Mouse (Mus musculus): ENCODE measurements around the gene Itpr1. TPM values are rescaled to one million over a fixed set of nuclear protein-coding genes. Genes with fewer than 3 reads are reported as not detected.

Gene Itpr1
- total and polyA plus RNA-seq, 2 experiments, result 6.9 to 55.0 TPM

- Histone ChIP-seq H3K9ac (ENCODE audit: low read depth, low read length) (no peak overlapping the region), H3K27ac (replicated peaks; ENCODE audit: insufficient read depth, low read depth, low read length) (peak overlapping the region; percentile 59), H3K79me2 (ENCODE audit: control insufficient read depth, insufficient read depth, low read length) (no peaks in the 10 kb centered on the region), H3K27me3 (ENCODE audit: control insufficient read depth, insufficient read depth, low read length) (no peaks in the 10 kb centered on the region), H3K36me3 (ENCODE audit: control insufficient read depth, insufficient read depth, low read length) (peaks cover 10% of the 10 kb centered on the region), H3K4me3 (ENCODE audit: insufficient read depth, low read depth, low read length) (no peak overlapping the region), H3K4me1 (ENCODE audit: control insufficient read depth, insufficient read depth, low read length) (peaks cover 35% of the 10 kb centered on the region)
- DNase-seq (ENCODE audit: extremely low read depth, low read depth, low spot score), result no peak
- TF ChIP-seq POLR2A (IDR thresholded peaks at IDR 0.05; ENCODE audit: extremely low read depth, insufficient read depth, low read length) (no peak), CTCF (IDR thresholded peaks at IDR 0.05; ENCODE audit: low read depth, low read length) (no peak)
- 72% methylated on average over 7 of the region's 7 CpGs for WGBS
These were observed 231.5 kb downstream of the Itpr1 start for GRCm38 (mm10) chr6:108444435-108444834.

DNA sequence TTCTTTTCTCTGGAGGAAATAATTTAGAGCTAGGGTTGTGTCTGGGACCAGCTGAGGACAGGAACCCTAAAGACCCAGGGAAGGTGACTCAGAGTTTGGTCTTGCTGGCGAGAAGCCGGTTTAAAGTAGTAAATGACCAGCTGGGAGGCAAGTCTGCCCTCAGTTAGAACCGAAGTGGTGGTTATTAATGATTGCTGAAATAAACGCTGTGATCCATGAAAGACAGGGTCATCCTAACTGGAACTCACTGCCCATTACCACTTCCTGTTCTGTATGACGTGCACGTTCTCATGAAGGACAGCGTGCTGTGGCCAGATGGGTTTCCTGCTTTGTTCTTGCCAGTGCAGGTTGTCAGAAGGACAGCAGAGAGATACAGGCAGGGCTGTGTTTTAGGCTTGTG, 232.1 kb downstream of the Itpr1 start:
- peak; percentile 86 for DNase-seq (ENCODE audit: extremely low read depth, low read depth, low spot score)
- H3K36me3 ChIP-seq (ENCODE audit: control insufficient read depth, insufficient read depth, low read length), result peaks cover 9% of the 10 kb centered on the region
- no peak overlapping the region for H3K4me3 ChIP-seq (ENCODE audit: insufficient read depth, low read depth, low read length)
- H3K4me1 ChIP-seq (ENCODE audit: control insufficient read depth, insufficient read depth, low read length), result peaks cover 39% of the 10 kb centered on the region
- WGBS, result 22% methylated on average over 7 of the region's 7 CpGs
- no peak for TF ChIP-seq POLR2A (IDR thresholded peaks at IDR 0.05; ENCODE audit: extremely low read depth, insufficient read depth, low read length)
- TF ChIP-seq CTCF (IDR thresholded peaks at IDR 0.05; ENCODE audit: low read depth, low read length), result no peak
- H3K27ac ChIP-seq (replicated peaks; ENCODE audit: insufficient read depth, low read depth, low read length), result peak overlapping the region; percentile 59
- H3K79me2 ChIP-seq (ENCODE audit: control insufficient read depth, insufficient read depth, low read length), result no peaks in the 10 kb centered on the region
- H3K27me3 ChIP-seq (ENCODE audit: control insufficient read depth, insufficient read depth, low read length), result no peaks in the 10 kb centered on the region
- H3K9ac ChIP-seq (ENCODE audit: low read depth, low read length), result no peak overlapping the region

GRCm38 (mm10) chr6:108446766-108447165, 233.9 kb downstream of the Itpr1 start:
- Histone ChIP-seq H3K27ac (replicated peaks; ENCODE audit: insufficient read depth, low read depth, low read length) (peak overlapping the region; percentile 88), H3K4me3 (ENCODE audit: insufficient read depth, low read depth, low read length) (no peak overlapping the region), H3K4me1 (ENCODE audit: control insufficient read depth, insufficient read depth, low read length) (peaks cover 42% of the 10 kb centered on the region), H3K27me3 (ENCODE audit: control insufficient read depth, insufficient read depth, low read length) (no peaks in the 10 kb centered on the region), H3K9ac (ENCODE audit: low read depth, low read length) (no peak overlapping the region), H3K79me2 (ENCODE audit: control insufficient read depth, insufficient read depth, low read length) (no peaks in the 10 kb centered on the region), H3K36me3 (ENCODE audit: control insufficient read depth, insufficient read depth, low read length) (no peaks in the 10 kb centered on the region)
- 10% methylated on average over 1 of the region's 1 CpGs for WGBS
- no peak for DNase-seq (ENCODE audit: extremely low read depth, low read depth, low spot score)
- TF ChIP-seq CTCF (IDR thresholded peaks at IDR 0.05; ENCODE audit: low read depth, low read length) (no peak), POLR2A (IDR thresholded peaks at IDR 0.05; ENCODE audit: extremely low read depth, insufficient read depth, low read length) (no peak)

DNA sequence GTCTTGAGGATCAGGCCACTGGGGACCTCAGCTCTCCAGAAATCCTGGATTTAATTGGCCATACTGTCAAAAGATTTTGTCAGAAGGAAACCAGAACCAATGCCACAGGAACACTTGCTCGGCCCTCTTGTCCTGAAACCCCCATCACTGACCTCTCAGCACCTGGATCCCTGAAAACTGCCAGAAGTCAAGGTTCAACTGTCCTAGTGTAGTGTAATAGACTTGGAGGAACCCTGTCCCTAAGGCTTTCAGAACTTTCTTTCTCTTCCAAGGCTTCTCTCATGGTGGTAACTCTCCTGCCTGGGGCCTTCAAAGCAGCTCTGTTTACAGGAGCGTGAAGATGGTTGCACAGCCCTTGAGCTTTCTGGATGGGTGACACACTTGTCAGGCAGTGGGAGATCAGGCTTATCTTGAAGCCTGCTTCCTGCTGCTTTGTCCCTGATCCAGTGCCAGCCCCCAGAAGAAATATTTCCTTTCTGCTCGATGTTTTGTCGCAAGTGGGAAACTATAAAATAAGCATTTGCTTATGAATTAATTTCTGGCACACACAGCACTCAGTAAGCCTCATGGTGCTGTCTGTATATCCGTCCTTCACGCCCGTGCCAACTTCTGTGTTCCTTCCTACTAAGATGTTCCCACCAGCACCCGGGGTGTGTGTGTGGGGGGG, 234.4 kb downstream of the Itpr1 start:
- H3K4me3 ChIP-seq (ENCODE audit: insufficient read depth, low read depth, low read length), result no peak overlapping the region
- H3K79me2 ChIP-seq (ENCODE audit: control insufficient read depth, insufficient read depth, low read length), result no peaks in the 10 kb centered on the region
- H3K9ac ChIP-seq (ENCODE audit: low read depth, low read length), result no peak overlapping the region; the same call in 1 of the 2 replicates
- 47% methylated on average over 8 of the region's 8 CpGs for WGBS
- TF ChIP-seq CTCF (IDR thresholded peaks at IDR 0.05; ENCODE audit: low read depth, low read length) (no peak), POLR2A (IDR thresholded peaks at IDR 0.05; ENCODE audit: extremely low read depth, insufficient read depth, low read length) (no peak)
- H3K27me3 ChIP-seq (ENCODE audit: control insufficient read depth, insufficient read depth, low read length), result no peaks in the 10 kb centered on the region
- peaks cover 40% of the 10 kb centered on the region for H3K4me1 ChIP-seq (ENCODE audit: control insufficient read depth, insufficient read depth, low read length)
- H3K27ac ChIP-seq (replicated peaks; ENCODE audit: insufficient read depth, low read depth, low read length), result peak overlapping the region; percentile 88
- DNase-seq (ENCODE audit: extremely low read depth, low read depth, low spot score), result peak; percentile 67
- no peaks in the 10 kb centered on the region for H3K36me3 ChIP-seq (ENCODE audit: control insufficient read depth, insufficient read depth, low read length)

- peak; percentile 98 for DNase-seq (ENCODE audit: extremely low read depth, low read depth, low spot score)
These were observed 235.3 kb downstream of the Itpr1 start for GRCm38 (mm10) chr6:108448016-108448735.

DNA sequence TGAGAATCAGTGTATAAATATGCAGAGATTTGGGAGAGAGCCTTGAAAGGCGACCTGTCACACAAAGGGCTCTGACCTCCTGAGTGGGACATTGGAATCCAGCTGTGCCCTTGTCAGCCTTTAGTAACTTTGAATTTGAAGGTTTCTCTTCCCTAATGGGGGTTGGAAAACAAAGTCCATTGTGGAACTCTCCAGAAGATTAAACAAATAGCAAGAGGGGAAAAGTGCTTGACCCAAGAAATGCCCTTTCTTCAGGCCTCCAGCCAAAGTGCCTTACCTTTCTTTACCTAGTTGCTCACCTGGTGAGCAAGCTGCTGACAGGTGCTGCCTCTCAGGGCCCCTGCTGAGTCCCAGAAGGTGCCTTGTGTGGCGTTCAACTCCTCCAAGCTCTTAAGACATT, 236.0 kb downstream of the Itpr1 start:
- Histone ChIP-seq H3K4me1 (ENCODE audit: control insufficient read depth, insufficient read depth, low read length) (peaks cover 49% of the 10 kb centered on the region), H3K9ac (ENCODE audit: low read depth, low read length) (peak overlapping the region; percentile 71), H3K79me2 (ENCODE audit: control insufficient read depth, insufficient read depth, low read length) (no peaks in the 10 kb centered on the region), H3K27ac (replicated peaks; ENCODE audit: insufficient read depth, low read depth, low read length) (peak overlapping the region; percentile 100), H3K36me3 (ENCODE audit: control insufficient read depth, insufficient read depth, low read length) (no peaks in the 10 kb centered on the region), H3K27me3 (ENCODE audit: control insufficient read depth, insufficient read depth, low read length) (no peaks in the 10 kb centered on the region), H3K4me3 (ENCODE audit: insufficient read depth, low read depth, low read length) (no peak overlapping the region)
- WGBS, result 52% methylated on average over 2 of the region's 2 CpGs
- peak; percentile 74 for DNase-seq (ENCODE audit: extremely low read depth, low read depth, low spot score)
- TF ChIP-seq POLR2A (IDR thresholded peaks at IDR 0.05; ENCODE audit: extremely low read depth, insufficient read depth, low read length) (no peak), CTCF (IDR thresholded peaks at IDR 0.05; ENCODE audit: low read depth, low read length) (no peak)

More at GRCm38 (mm10) chr6:108448016-108448735, 235.3 kb downstream of the Itpr1 start:
- Histone ChIP-seq H3K27me3 (ENCODE audit: control insufficient read depth, insufficient read depth, low read length) (no peaks in the 10 kb centered on the region), H3K79me2 (ENCODE audit: control insufficient read depth, insufficient read depth, low read length) (no peaks in the 10 kb centered on the region), H3K9ac (ENCODE audit: low read depth, low read length) (peak overlapping the region; percentile 71), H3K4me3 (ENCODE audit: insufficient read depth, low read depth, low read length) (no peak overlapping the region), H3K4me1 (ENCODE audit: control insufficient read depth, insufficient read depth, low read length) (peaks cover 42% of the 10 kb centered on the region), H3K36me3 (ENCODE audit: control insufficient read depth, insufficient read depth, low read length) (no peaks in the 10 kb centered on the region), H3K27ac (replicated peaks; ENCODE audit: insufficient read depth, low read depth, low read length) (peak overlapping the region; percentile 100)
- TF ChIP-seq CTCF (IDR thresholded peaks at IDR 0.05; ENCODE audit: low read depth, low read length) (no peak), POLR2A (IDR thresholded peaks at IDR 0.05; ENCODE audit: extremely low read depth, insufficient read depth, low read length) (no peak)
- WGBS, result 7% methylated on average over 11 of the region's 11 CpGs
